Mouse (Mus musculus) lung, postnatal 0 days (tissue): ENCODE results near the gene 4932438H23Rik. TPM values are rescaled to one million over a fixed set of nuclear protein-coding genes. Genes with fewer than 3 reads are reported as not detected.
A peak's percentile ranks its signal among the peaks of the same experiment; 100 is the strongest.

Source experiments
- ATAC-seq: fragments of 200-750 bp; cut with Nextera tagmentation; 2 replicates; pipeline ENCODE4 v1.8.0; 2017; ENCODE audit warnings: moderate library complexity
- DNase-seq: peaks from one replicate; pipeline ENCODE4 v3.0.0-alpha.2; 2016; ENCODE audit warnings: low spot score
- H3K27ac ChIP-seq: fragments of 300-500 bp; sonication (generic); 2 replicates; pipeline ENCODE4 v1.5.1; 2014; ENCODE audit warnings: antibody characterized with exemption, mild to moderate bottlenecking, low read length, mixed read lengths
- H3K27me3 ChIP-seq: fragments of 300-500 bp; sonication (generic); replicated peaks from 2 replicates; pipeline ENCODE4 v1.6.1; 2014; ENCODE audit warnings: low read length, mixed read lengths; ENCODE audit not compliant: insufficient read depth
- H3K36me3 ChIP-seq: fragments of 300-500 bp; sonication (generic); 2 replicates; pipeline ENCODE4 v1.6.1; 2014; ENCODE audit warnings: low read length, mixed read lengths; ENCODE audit not compliant: insufficient read depth
- H3K4me1 ChIP-seq: fragments of 300-500 bp; sonication (generic); 2 replicates; pipeline ENCODE4 v1.6.1; 2014; ENCODE audit warnings: antibody characterized with exemption, low read depth, low read length, mixed read lengths; ENCODE audit not compliant: insufficient read depth
- H3K4me2 ChIP-seq: fragments of 300-500 bp; sonication (generic); replicated peaks from 2 replicates; pipeline ENCODE4 v1.6.1; 2014; ENCODE audit warnings: low read depth, mild to moderate bottlenecking, low read length, moderate library complexity, mixed read lengths
- H3K4me3 ChIP-seq: fragments of 300-500 bp; sonication (generic); 2 replicates; pipeline ENCODE4 v1.5.1; 2014; ENCODE audit warnings: low read depth, low read length
- H3K9ac ChIP-seq: fragments of 300-500 bp; sonication (generic); replicated peaks from 2 replicates; pipeline ENCODE4 v1.6.1; 2014; ENCODE audit warnings: low read depth, mild to moderate bottlenecking
- H3K9me3 ChIP-seq: fragments of 300-500 bp; sonication (generic); 2 replicates; pipeline ENCODE4 v1.6.1; 2016; ENCODE audit warnings: low read length, mixed read lengths
- CTCF ChIP-seq: IDR thresholded peaks from 2 replicates; pipeline ENCODE4 v1.5.1; 2016; ENCODE audit warnings: antibody characterized with exemption, mild to moderate bottlenecking
- EP300 ChIP-seq: IDR thresholded peaks from 2 replicates; pipeline ENCODE4 v1.6.1; 2016; ENCODE audit warnings: antibody characterized with exemption, mild to moderate bottlenecking, control low read depth
- WGBS: fragments of 180-500 bp; shearing (Covaris S2); extraction: QIAGEN DNeasy Blood & Tissue Kit; methylation state at CpG from one replicate; pipeline ENCODE4 v1.1.7; 2014; 5-methylcytosine and 5-hydroxymethylcytosine counted together
- polyA plus RNA-seq: library from polyadenylated mRNA; unstranded; fragments of >200 nt; fragmentation: Nextera tagmentation; extraction: Ambion mirVana; gene quantifications from 2 replicates; pipeline ENCODE4 v1.2.1, GENCODE M21; 2015

Gene 4932438H23Rik
- polyA plus RNA-seq, 1 experiment from 2014 or later = 0.07 TPM

- no peak overlapping the region for H3K4me3 ChIP-seq
- H3K9ac ChIP-seq = no peak overlapping the region
- TF ChIP-seq EP300 (no peak), CTCF (no peak)
- no peak overlapping the region for H3K4me2 ChIP-seq
- H3K9me3 ChIP-seq = no peaks in the 10 kb centered on the region
- ATAC-seq = no peak
- no peak overlapping the region for H3K27ac ChIP-seq
- 30% methylated on average over 12 of the region's 12 CpGs for WGBS
- no peaks in the 10 kb centered on the region for H3K27me3 ChIP-seq
- DNase-seq = peak; percentile 62
- H3K4me1 ChIP-seq = no peaks in the 10 kb centered on the region
- H3K36me3 ChIP-seq = no peaks in the 10 kb centered on the region
These were observed 26.0 kb downstream of the 4932438H23Rik start for GRCm38 (mm10) chr16:91068969-91069368.

- ATAC-seq = no peak
- TF ChIP-seq EP300 (no peak), CTCF (no peak)
These were observed 27.8 kb downstream of the 4932438H23Rik start for GRCm38 (mm10) chr16:91067122-91067521.

GRCm38 (mm10) chr16:91064583-91065365 lies 30.1 kb downstream of the 4932438H23Rik start:
- Histone ChIP-seq H3K27ac (no peak overlapping the region), H3K9ac (no peak overlapping the region), H3K27me3 (no peaks in the 10 kb centered on the region), H3K4me2 (no peak overlapping the region), H3K9me3 (no peaks in the 10 kb centered on the region), H3K4me1 (no peaks in the 10 kb centered on the region), H3K4me3 (no peak overlapping the region), H3K36me3 (no peaks in the 10 kb centered on the region)
- TF ChIP-seq CTCF = no peak
- TF ChIP-seq EP300 = no peak
- ATAC-seq = no peak
- WGBS = 79% methylated on average over 12 of the region's 12 CpGs
- DNase-seq = no peak

More at GRCm38 (mm10) chr16:91067122-91067521, 27.8 kb downstream of the 4932438H23Rik start:
- Histone ChIP-seq H3K36me3 (no peaks in the 10 kb centered on the region), H3K4me1 (no peaks in the 10 kb centered on the region), H3K9ac (no peak overlapping the region), H3K27ac (no peak overlapping the region), H3K27me3 (no peaks in the 10 kb centered on the region), H3K4me3 (no peak overlapping the region), H3K9me3 (no peaks in the 10 kb centered on the region), H3K4me2 (no peak overlapping the region)
- DNase-seq = no peak
- WGBS = 98% methylated on average over 1 of the region's 1 CpGs

- DNase-seq (no peak), ATAC-seq (no peak)
- no peak overlapping the region for H3K4me3 ChIP-seq
- no peak overlapping the region for H3K4me2 ChIP-seq
- H3K27me3 ChIP-seq = no peaks in the 10 kb centered on the region
- H3K27ac ChIP-seq = no peak overlapping the region
- no peak for TF ChIP-seq CTCF
- TF ChIP-seq EP300 = no peak
- no peaks in the 10 kb centered on the region for H3K36me3 ChIP-seq
- WGBS = 89% methylated on average over 10 of the region's 10 CpGs
- no peaks in the 10 kb centered on the region for H3K4me1 ChIP-seq
- H3K9ac ChIP-seq = no peak overlapping the region
- no peaks in the 10 kb centered on the region for H3K9me3 ChIP-seq
These were observed 31.1 kb downstream of the 4932438H23Rik start for GRCm38 (mm10) chr16:91063786-91064185.

- H3K36me3 ChIP-seq = no peaks in the 10 kb centered on the region
- H3K4me3 ChIP-seq = no peak overlapping the region
- no peak overlapping the region for H3K4me2 ChIP-seq
- ATAC-seq = peak; percentile 26; the same call in 1 of the 2 replicates
- no peak overlapping the region for H3K9ac ChIP-seq
- no peaks in the 10 kb centered on the region for H3K27me3 ChIP-seq
- no peak for TF ChIP-seq EP300
- no peak for TF ChIP-seq CTCF
- H3K4me1 ChIP-seq = no peaks in the 10 kb centered on the region
- peak; percentile 51 for DNase-seq
- no peaks in the 10 kb centered on the region for H3K9me3 ChIP-seq
- H3K27ac ChIP-seq = no peak overlapping the region
- WGBS = 57% methylated on average over 13 of the region's 13 CpGs
These were observed 33.2 kb downstream of the 4932438H23Rik start for GRCm38 (mm10) chr16:91061531-91062318.

- no peak overlapping the region for H3K9ac ChIP-seq
- 78% methylated on average over 6 of the region's 6 CpGs for WGBS
- H3K4me3 ChIP-seq = no peak overlapping the region
- H3K27me3 ChIP-seq = no peaks in the 10 kb centered on the region
- no peaks in the 10 kb centered on the region for H3K4me1 ChIP-seq
- DNase-seq (no peak), ATAC-seq (no peak)
- H3K9me3 ChIP-seq = no peaks in the 10 kb centered on the region
- no peak for TF ChIP-seq EP300
- no peak for TF ChIP-seq CTCF
- no peaks in the 10 kb centered on the region for H3K36me3 ChIP-seq
- H3K27ac ChIP-seq = no peak overlapping the region
- H3K4me2 ChIP-seq = no peak overlapping the region
These were observed 37.2 kb downstream of the 4932438H23Rik start for GRCm38 (mm10) chr16:91057741-91058140.
